In genomic region chr10:117552049-117552652, GRCm38 (mm10) we compare ENCODE assay signal across 18 mouse cellular contexts.
"Had no signal": no experiment of that assay in that cellular context is flagged by ENCODE, and none has a peak within 500 bp of the region (broad histone marks: within the 10 kb centered on the region; RNA-seq: fewer than 3 reads in every experiment).

No protein-coding gene starts in this region.

- ATAC-seq: midbrain, embryonic 13.5 days; midbrain, embryonic 16.5 days had no signal

- DNase-seq: lung, adult 18-20 months; lung, postnatal 10 days; lung, postnatal 4 days; retina, postnatal 1 day; right cerebral cortex, adult 18-20 months; right cerebral cortex, postnatal 25 days; right cerebral cortex, postnatal 4 days; spleen, adult 18-20 months; thymus, adult 18-20 months; thymus, postnatal 14 days; thymus, postnatal 36 days had no signal

- H3K36me3 ChIP-seq: midbrain, embryonic 10.5 days; midbrain, embryonic 13.5 days; neural tube, embryonic 13.5 days; neural tube, embryonic 15.5 days had no signal

- H3K4me1 ChIP-seq: midbrain, embryonic 13.5 days; neural tube, embryonic 13.5 days; neural tube, embryonic 15.5 days had no signal

- H3K4me3 ChIP-seq: midbrain, embryonic 10.5 days; midbrain, embryonic 13.5 days; myocyte; neural tube, embryonic 13.5 days; neural tube, embryonic 15.5 days had no signal

- H3K9ac ChIP-seq: lung, embryonic 14.5 days; midbrain, embryonic 13.5 days; neural tube, embryonic 13.5 days; neural tube, embryonic 15.5 days had no signal

- H3K9me3 ChIP-seq: midbrain, embryonic 10.5 days; midbrain, embryonic 13.5 days; neural tube, embryonic 13.5 days; neural tube, embryonic 15.5 days had no signal

- H3K4me2 ChIP-seq: lung, embryonic 14.5 days; midbrain, embryonic 13.5 days; neural tube, embryonic 13.5 days; neural tube, embryonic 15.5 days had no signal

- H3K27ac ChIP-seq: midbrain, embryonic 10.5 days; midbrain, embryonic 13.5 days; neural tube, embryonic 13.5 days; neural tube, embryonic 15.5 days had no signal

- H3K27me3 ChIP-seq: midbrain, embryonic 13.5 days; neural tube, embryonic 13.5 days; neural tube, embryonic 15.5 days had no signal
